Mouse (Mus musculus) monocyte, adult 2 months (primary cell): ENCODE results near the gene Duoxa1.

Experiments
- DNase-seq, 2 experiments: peaks; one replicate each; pipeline ENCODE4 v3.0.0; 2022; ENCODE audit warnings: low spot score in 2 of 2, low read depth in 1 of 2

Gene Duoxa1

GRCm38 (mm10) chr2:122298596-122299490 lies 14.7 kb downstream of the Duoxa1 start, which contains the start of gene Duoxa2:
Duoxa2 (plus strand) TSS chr2:122298900.
- DNase-seq: no peak

GRCm38 (mm10) chr2:122298096-122298499 lies 15.4 kb downstream of the Duoxa1 start, which contains the start of gene Duox2:
Duox2 (minus strand) TSS chr2:122298449.
- DNase-seq: no peak

DNA sequence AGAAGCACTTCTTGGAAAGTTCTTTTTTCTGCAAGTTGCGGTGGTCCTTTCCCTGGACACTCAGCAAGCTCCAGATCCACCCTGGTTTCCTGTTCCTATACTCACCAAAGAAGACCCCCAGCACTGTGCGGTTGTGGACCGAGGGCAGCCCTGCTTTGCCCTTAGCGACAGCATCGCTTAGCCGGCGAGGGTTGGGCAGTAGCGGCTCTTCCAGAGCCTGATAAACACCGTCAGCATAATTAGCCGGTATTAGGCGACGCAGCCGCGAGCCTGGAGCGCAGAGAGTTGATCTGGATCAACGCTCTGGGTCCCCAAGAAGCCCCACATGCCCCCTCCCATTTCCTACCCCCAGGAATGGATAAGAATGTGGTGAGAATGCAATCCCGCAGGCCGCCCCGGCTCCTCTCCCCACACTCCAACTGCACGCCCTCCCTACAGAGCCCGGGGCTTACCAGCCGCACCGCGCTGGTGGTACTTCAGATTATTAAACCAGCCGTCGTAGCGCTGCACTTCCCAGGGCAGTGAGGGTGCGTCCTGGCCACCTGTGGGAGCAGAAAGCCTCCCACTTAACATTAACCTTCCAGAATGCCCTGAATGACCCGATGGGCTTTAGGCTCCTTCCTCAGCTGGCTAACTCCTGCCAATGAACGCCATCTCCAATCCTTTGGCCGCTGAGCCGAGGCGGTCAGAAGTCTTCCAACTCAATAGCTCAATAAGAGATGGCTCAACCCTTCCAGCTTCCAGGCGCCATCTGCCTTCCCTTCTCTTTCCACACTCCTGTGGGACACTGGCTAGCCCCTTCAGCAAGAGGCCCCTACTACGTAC lies 16.0 kb downstream of the Duoxa1 start:
- DNase-seq: no peak

GRCm38 (mm10) chr2:122294916-122295315 lies 18.6 kb downstream of the Duoxa1 start:
- DNase-seq: no peak

DNA sequence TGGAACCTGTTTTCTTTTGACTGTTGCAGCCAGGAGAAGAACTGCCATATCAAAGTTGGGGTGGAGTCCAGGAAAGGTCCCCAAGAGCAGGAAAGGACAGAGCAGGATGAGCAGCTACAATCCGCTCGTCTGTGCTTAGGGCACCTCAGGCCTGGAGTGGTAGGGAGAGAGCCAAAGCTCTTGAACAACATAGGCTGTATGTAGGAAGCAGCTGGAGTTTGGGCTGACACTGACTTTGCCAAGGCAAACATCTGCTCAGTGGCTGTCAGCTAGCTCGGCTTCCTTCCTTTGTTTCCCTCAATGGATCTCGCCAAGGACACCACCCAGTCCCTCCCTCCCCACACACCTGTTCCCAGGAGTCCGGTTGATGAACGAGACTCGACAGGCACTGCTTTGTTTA lies 27.4 kb downstream of the Duoxa1 start:
- DNase-seq: no peak

DNA sequence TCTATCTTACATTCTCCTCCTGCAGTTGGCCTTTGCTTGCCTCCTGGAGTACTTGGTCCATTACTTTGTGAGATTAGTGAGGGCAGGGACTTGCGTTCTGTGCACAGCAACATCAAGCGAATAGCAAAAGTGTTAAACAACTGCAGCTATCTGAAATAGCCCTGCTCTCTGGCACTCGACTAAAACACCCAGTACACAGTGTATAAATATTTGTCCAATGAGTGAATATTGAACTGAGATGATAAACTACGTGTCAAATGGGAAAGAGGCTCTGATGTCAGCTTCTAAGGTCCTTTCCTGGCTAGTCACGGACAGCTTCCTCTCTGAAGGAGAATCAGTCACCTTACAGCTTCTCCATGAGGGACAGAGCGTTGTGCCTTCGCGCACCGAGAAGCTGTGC lies 29.4 kb downstream of the Duoxa1 start:
- no peak for DNase-seq

DNA sequence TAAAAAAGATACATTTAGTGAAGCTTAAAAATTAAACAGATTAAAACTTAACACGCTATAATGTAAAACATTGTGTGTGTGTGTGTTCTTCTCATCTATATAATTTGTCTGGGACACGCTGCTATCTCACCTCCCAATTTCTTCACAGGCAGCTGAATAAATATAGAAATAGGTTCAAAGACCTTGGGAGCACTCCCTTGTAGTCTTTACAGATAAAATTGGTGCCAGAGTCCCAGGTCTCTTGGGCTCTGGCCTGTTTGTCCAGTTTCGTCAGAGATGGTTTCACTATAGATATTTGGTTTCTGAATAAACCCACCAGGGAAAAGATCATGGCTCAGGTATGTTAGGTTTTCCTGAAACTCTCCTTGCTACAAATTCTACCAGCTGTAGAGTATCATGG lies 34.8 kb downstream of the Duoxa1 start:
- DNase-seq: no peak

DNA sequence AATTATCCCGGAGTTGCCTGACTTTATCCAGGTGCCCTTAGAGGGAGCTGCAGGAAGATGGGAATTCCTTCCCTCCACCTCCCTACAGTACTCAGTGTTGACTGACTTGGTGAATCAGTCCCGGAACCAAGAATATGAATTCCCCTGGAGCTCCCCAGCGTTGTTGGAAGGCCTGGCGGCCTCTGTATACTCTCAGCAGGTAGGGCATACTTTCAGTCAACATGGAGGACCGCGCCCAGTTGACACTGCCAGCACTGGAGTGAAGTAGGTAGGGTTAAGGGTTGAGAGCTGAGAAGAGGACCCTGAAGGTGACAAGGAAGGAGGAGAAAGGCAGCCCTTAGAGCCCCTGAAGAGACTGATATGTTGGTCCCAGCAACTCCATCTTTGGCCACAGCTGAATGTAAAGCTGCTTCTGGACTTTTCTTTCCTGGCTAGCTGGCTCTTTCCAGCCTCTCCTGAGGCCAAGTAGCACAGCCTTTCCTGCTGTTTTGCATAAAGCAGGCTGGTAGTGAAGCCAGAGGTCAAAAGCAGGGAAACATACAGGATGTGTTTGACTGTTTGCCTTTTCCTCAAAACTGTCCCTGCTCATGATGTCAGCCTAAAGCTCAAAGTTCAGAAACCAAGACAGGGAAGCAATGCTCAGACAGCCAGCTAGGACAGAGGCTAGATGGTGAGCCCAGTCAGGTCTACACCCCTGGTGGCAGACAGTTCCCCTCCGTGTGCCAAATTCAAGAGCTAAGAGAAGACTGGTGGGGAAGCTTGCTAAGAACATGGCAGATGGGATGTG lies 46.9 kb downstream of the Duoxa1 start:
- DNase-seq: no peak

DNA sequence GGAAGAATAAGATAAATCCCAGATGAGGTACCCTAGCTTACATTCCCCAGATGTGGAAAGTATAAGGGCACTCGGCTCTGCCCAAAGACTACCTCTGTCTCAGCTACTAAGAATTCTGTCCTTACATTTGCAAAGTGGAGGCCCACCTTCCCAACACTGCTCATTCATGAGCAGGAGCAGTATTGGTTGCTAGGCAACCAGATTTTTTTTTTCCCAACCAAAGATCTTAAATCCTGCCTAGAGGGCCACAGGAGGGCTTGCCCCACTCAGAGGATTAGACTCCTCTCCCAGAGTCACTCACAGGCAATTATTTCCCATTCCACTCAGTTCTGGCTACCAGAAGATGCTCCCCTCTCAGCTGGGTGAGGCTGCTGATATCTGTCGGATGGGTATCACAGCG lies 48.8 kb downstream of the Duoxa1 start:
- DNase-seq: no peak

GRCm38 (mm10) chr2:122260729-122261128 lies 52.8 kb downstream of the Duoxa1 start:
- no peak for DNase-seq

GRCm38 (mm10) chr2:122255997-122256396 lies 57.5 kb downstream of the Duoxa1 start:
- DNase-seq: no peak
